28 mouse cellular contexts compared by ENCODE assay signal in genomic region chr6:99940118-99940517, GRCm38 (mm10).
"Had no signal": no experiment of that assay in that cellular context is flagged by ENCODE, and none has a peak within 500 bp of the region (broad histone marks: within the 10 kb centered on the region; RNA-seq: fewer than 3 reads in every experiment).

No protein-coding gene starts in this region.

- H3K27ac ChIP-seq: heart, adult 2 months; heart, embryonic 13.5 days; heart, embryonic 15.5 days; hindbrain, embryonic 10.5 days; hindbrain, embryonic 12.5 days; hindbrain, embryonic 14.5 days; kidney, embryonic 15.5 days; kidney, postnatal 0 days; layer of hippocampus, adult 2 months; left cerebral cortex, adult 2 months; limb, embryonic 10.5 days; limb, embryonic 12.5 days; liver, embryonic 13.5 days; liver, embryonic 15.5 days had no signal

- H3K36me3 ChIP-seq: heart, embryonic 13.5 days; heart, embryonic 15.5 days; hindbrain, embryonic 10.5 days; hindbrain, embryonic 12.5 days; kidney, embryonic 15.5 days; limb, embryonic 10.5 days; limb, embryonic 12.5 days; liver, embryonic 13.5 days; liver, embryonic 15.5 days had no signal

- DNase-seq: gastrocnemius, postnatal 14 days; gastrocnemius, postnatal 36 days; heart, adult 11 months; heart, adult 2 months; heart, postnatal 14 days; heart, postnatal 4 days; kidney, adult 11 months; kidney, adult 2 months; kidney, adult 9 months; kidney, postnatal 14 days; kidney, postnatal 36 days; liver; liver, embryonic 13.5 days had no signal

- H3K4me1 ChIP-seq: liver, embryonic 13.5 days; liver, embryonic 15.5 days had no signal

- H3K9me3 ChIP-seq: heart, embryonic 13.5 days; heart, embryonic 15.5 days; hindbrain, embryonic 10.5 days; hindbrain, embryonic 12.5 days; kidney, embryonic 15.5 days; limb, embryonic 10.5 days; limb, embryonic 12.5 days; liver, embryonic 13.5 days; liver, embryonic 15.5 days had no signal

- H3K9ac ChIP-seq: heart, embryonic 13.5 days; heart, embryonic 15.5 days; hindbrain, embryonic 12.5 days; hindbrain, embryonic 14.5 days; kidney, embryonic 15.5 days; limb, embryonic 12.5 days; liver, embryonic 13.5 days; liver, embryonic 15.5 days had no signal

- ATAC-seq: hindbrain, embryonic 16.5 days had no signal

- H3K27me3 ChIP-seq: liver, embryonic 13.5 days; liver, embryonic 15.5 days had no signal

- H3K4me3 ChIP-seq: heart, adult 2 months; heart, embryonic 13.5 days; heart, embryonic 15.5 days; hindbrain, embryonic 10.5 days; hindbrain, embryonic 12.5 days; kidney, embryonic 15.5 days; layer of hippocampus, adult 2 months; left cerebral cortex, adult 2 months; limb, embryonic 10.5 days; limb, embryonic 12.5 days; liver, embryonic 13.5 days; liver, embryonic 15.5 days had no signal

- H3K4me2 ChIP-seq: heart, embryonic 11.5 days; heart, embryonic 13.5 days; heart, embryonic 15.5 days; hindbrain, embryonic 12.5 days; hindbrain, embryonic 14.5 days; kidney, embryonic 15.5 days; limb, embryonic 12.5 days; liver, embryonic 11.5 days; liver, embryonic 13.5 days; liver, embryonic 15.5 days had no signal
